Mouse (Mus musculus) lung, postnatal 0 days (tissue): ENCODE measurements at regions not wholly inside any gene's neighbourhood (a gene's known extent, or its start where the extent isn't known, plus 50 kb on each side); places are given as distances from the start of the nearest gene placed in this dataset.

ENCODE experiments used
- ATAC-seq: fragments of 200-750 bp; cut with Nextera tagmentation; 2 replicates; pipeline ENCODE4 v1.8.0; 2017; ENCODE audit warnings: moderate library complexity
- DNase-seq: peaks from one replicate; pipeline ENCODE4 v3.0.0-alpha.2; 2016; ENCODE audit warnings: low spot score
- H3K27ac ChIP-seq: fragments of 300-500 bp; sonication (generic); 2 replicates; pipeline ENCODE4 v1.5.1; 2014; ENCODE audit warnings: antibody characterized with exemption, mild to moderate bottlenecking, low read length, mixed read lengths
- H3K27me3 ChIP-seq: fragments of 300-500 bp; sonication (generic); replicated peaks from 2 replicates; pipeline ENCODE4 v1.6.1; 2014; ENCODE audit warnings: low read length, mixed read lengths; ENCODE audit not compliant: insufficient read depth
- H3K36me3 ChIP-seq: fragments of 300-500 bp; sonication (generic); 2 replicates; pipeline ENCODE4 v1.6.1; 2014; ENCODE audit warnings: low read length, mixed read lengths; ENCODE audit not compliant: insufficient read depth
- H3K4me1 ChIP-seq: fragments of 300-500 bp; sonication (generic); 2 replicates; pipeline ENCODE4 v1.6.1; 2014; ENCODE audit warnings: antibody characterized with exemption, low read depth, low read length, mixed read lengths; ENCODE audit not compliant: insufficient read depth
- H3K4me2 ChIP-seq: fragments of 300-500 bp; sonication (generic); replicated peaks from 2 replicates; pipeline ENCODE4 v1.6.1; 2014; ENCODE audit warnings: low read depth, mild to moderate bottlenecking, low read length, moderate library complexity, mixed read lengths
- H3K4me3 ChIP-seq: fragments of 300-500 bp; sonication (generic); 2 replicates; pipeline ENCODE4 v1.5.1; 2014; ENCODE audit warnings: low read depth, low read length
- H3K9ac ChIP-seq: fragments of 300-500 bp; sonication (generic); replicated peaks from 2 replicates; pipeline ENCODE4 v1.6.1; 2014; ENCODE audit warnings: low read depth, mild to moderate bottlenecking
- H3K9me3 ChIP-seq: fragments of 300-500 bp; sonication (generic); 2 replicates; pipeline ENCODE4 v1.6.1; 2016; ENCODE audit warnings: low read length, mixed read lengths
- CTCF ChIP-seq: IDR thresholded peaks from 2 replicates; pipeline ENCODE4 v1.5.1; 2016; ENCODE audit warnings: antibody characterized with exemption, mild to moderate bottlenecking
- EP300 ChIP-seq: IDR thresholded peaks from 2 replicates; pipeline ENCODE4 v1.6.1; 2016; ENCODE audit warnings: antibody characterized with exemption, mild to moderate bottlenecking, control low read depth
- WGBS: fragments of 180-500 bp; shearing (Covaris S2); extraction: QIAGEN DNeasy Blood & Tissue Kit; methylation state at CpG from one replicate; pipeline ENCODE4 v1.1.7; 2014; 5-methylcytosine and 5-hydroxymethylcytosine counted together

DNA sequence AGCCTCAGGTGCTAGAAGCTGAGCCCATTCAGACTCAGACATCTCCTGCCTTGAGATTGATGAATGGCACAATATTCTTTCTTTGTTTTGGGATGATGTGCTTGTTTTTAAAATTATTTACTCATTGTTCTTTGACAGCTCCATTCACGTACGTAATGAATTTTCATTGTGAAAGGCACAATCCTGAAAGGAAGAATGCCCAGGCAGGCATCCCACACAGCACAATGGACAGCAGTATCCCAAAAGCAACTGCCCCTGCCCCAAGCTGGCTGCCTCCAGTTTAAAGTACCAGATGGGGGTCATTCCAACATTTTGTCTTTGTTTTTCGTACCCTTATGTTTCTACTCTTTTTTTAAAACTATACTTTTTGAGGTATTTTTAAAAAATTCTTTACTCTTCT is 210.9 kb upstream of the St8sia2 start:
- Histone ChIP-seq H3K4me1 (no peaks in the 10 kb centered on the region), H3K9ac (no peak overlapping the region), H3K27ac (no peak overlapping the region), H3K36me3 (no peaks in the 10 kb centered on the region), H3K9me3 (no peaks in the 10 kb centered on the region), H3K4me3 (no peak overlapping the region), H3K4me2 (no peak overlapping the region), H3K27me3 (no peaks in the 10 kb centered on the region)
- TF ChIP-seq EP300 = no peak
- TF ChIP-seq CTCF = no peak
- no peak for ATAC-seq
- DNase-seq = no peak
- WGBS = 81% methylated on average over 3 of the region's 3 CpGs

DNA sequence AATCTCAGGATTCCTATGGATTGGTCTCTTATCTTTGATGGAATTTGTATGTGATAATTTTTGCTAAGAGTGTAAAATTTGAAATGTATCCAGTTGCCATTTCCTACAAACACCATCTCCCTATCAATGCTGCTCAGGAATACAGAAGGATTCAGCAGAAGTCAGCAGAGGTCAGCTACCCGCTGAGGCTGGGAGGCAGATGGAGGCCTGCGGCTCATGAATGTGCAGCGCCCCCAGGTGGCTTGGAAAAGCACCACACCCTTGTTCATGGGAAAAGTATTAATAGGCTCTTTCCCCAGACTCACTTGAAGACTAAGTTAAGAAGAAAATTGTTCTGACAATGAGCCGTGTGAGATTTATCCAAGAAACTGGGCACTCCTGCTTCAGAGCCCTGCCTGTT is 187.2 kb upstream of the St8sia2 start:
- 38% methylated on average over 4 of the region's 4 CpGs for whole genome bisulfite sequencing
- no peak overlapping the region for H3K4me3 ChIP-seq
- no peak overlapping the region for H3K9ac ChIP-seq
- no peak overlapping the region for H3K4me2 ChIP-seq
- ATAC-seq (no peak), DNase-seq (peak; percentile 16)
- H3K27ac ChIP-seq = no peak overlapping the region
- no peaks in the 10 kb centered on the region for H3K27me3 ChIP-seq
- no peaks in the 10 kb centered on the region for H3K36me3 ChIP-seq
- TF ChIP-seq CTCF = peak; percentile 67
- no peak for TF ChIP-seq EP300
- no peaks in the 10 kb centered on the region for H3K9me3 ChIP-seq
- no peaks in the 10 kb centered on the region for H3K4me1 ChIP-seq

DNA sequence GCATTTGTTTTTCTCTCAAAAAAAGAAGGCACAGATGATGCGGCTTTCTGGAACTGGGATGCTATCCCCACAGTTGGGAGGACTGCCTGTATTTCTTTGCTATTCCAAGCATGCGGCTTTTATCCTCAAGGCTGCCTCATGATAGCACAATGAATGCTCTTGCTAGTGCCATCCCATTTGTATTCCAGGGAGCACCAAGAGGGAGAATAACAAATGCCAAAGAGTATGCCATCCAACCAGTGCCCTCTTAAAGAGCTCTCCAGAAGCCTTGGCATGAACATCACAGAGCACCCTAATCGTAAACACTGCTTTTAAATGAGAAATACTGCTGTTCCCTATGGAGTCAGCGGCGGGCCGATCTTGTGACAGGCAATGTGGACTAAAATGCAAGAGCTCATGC is 185.3 kb upstream of the St8sia2 start:
- WGBS = 95% methylated on average over 6 of the region's 6 CpGs
- Histone ChIP-seq H3K27ac (no peak overlapping the region), H3K4me1 (no peaks in the 10 kb centered on the region), H3K27me3 (no peaks in the 10 kb centered on the region), H3K4me3 (no peak overlapping the region), H3K4me2 (no peak overlapping the region), H3K36me3 (no peaks in the 10 kb centered on the region), H3K9me3 (no peaks in the 10 kb centered on the region), H3K9ac (no peak overlapping the region)
- no peak for DNase-seq
- TF ChIP-seq CTCF (no peak), EP300 (no peak)
- ATAC-seq = no peak

DNA sequence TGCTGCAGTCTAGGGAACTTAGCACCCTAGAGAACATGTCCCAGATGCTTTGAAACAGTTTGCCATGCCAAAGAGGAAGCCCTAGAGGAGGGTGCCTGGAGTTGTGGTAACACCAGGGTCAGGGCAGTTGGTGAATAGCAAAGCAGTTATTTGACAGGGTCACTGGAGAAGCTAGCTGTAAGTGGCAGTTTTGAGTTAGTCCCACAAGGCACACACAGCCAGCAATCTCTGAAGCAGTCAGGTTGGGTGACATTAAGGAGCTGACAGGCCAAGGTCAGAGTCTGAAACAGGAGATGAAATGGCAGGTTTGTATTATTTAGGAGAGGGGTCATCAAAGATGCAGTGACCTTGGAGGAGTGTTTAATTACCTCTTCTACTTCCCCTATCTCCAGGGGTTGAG is 171.2 kb upstream of the St8sia2 start:
- H3K4me1 ChIP-seq = no peaks in the 10 kb centered on the region
- DNase-seq (no peak), ATAC-seq (no peak)
- no peak overlapping the region for H3K9ac ChIP-seq
- H3K9me3 ChIP-seq = no peaks in the 10 kb centered on the region
- H3K4me3 ChIP-seq = no peak overlapping the region
- H3K4me2 ChIP-seq = no peak overlapping the region
- H3K27ac ChIP-seq = no peak overlapping the region
- H3K36me3 ChIP-seq = no peaks in the 10 kb centered on the region
- no peaks in the 10 kb centered on the region for H3K27me3 ChIP-seq
- TF ChIP-seq CTCF (no peak), EP300 (no peak)

DNA sequence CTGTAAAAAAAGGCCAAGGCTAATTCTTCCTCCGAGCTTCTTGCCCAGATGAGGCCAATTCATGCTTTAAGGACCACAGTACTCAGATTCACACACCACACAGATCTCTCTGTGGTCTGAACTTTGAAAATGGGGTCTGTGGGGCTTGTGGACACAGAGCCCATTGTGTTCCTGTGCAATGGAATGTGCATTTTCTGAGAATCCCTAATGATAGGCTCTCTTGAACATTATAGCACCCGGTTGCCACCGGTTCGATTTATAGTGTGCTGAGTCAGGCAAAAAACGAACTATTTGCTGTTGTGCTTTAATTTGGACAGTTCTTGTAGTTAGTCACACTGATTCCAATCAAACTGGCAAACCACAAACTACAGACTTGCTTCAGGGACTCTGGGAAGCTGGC is 160.7 kb upstream of the St8sia2 start:
- no peaks in the 10 kb centered on the region for H3K27me3 ChIP-seq
- no peak overlapping the region for H3K9ac ChIP-seq
- no peak for ATAC-seq
- no peaks in the 10 kb centered on the region for H3K36me3 ChIP-seq
- WGBS = 43% methylated on average over 5 of the region's 5 CpGs
- H3K9me3 ChIP-seq = no peaks in the 10 kb centered on the region
- DNase-seq = no peak
- TF ChIP-seq CTCF (no peak), EP300 (no peak)
- no peaks in the 10 kb centered on the region for H3K4me1 ChIP-seq
- H3K4me2 ChIP-seq = no peak overlapping the region
- no peak overlapping the region for H3K4me3 ChIP-seq
- no peak overlapping the region for H3K27ac ChIP-seq

DNA sequence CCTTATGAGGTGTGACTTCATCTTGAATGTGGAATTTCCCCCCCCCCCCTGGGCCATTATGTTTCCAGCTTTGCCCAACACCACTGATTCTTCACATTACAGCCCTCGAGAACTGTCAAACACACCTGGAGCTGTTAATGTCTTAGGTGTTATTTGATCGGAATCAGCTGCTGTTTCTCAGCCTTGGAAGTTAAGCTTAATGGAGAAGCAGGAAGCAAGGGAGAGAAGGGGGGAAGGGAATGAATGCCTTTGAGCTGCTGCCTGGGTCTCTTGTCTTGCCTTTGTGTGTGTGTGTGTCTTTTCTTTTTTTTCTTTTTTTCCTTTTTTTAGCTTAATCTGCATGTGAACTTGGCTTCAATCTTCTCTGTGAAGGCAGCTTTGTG is 159.7 kb upstream of the St8sia2 start:
- 7% methylated on average over 2 of the region's 2 CpGs for WGBS
- no peak overlapping the region for H3K27ac ChIP-seq
- no peaks in the 10 kb centered on the region for H3K9me3 ChIP-seq
- H3K4me2 ChIP-seq = no peak overlapping the region
- no peak for TF ChIP-seq CTCF
- no peak for TF ChIP-seq EP300
- no peak overlapping the region for H3K9ac ChIP-seq
- H3K27me3 ChIP-seq = no peaks in the 10 kb centered on the region
- H3K36me3 ChIP-seq = no peaks in the 10 kb centered on the region
- H3K4me1 ChIP-seq = no peaks in the 10 kb centered on the region
- H3K4me3 ChIP-seq = no peak overlapping the region
- DNase-seq (peak; percentile 74), ATAC-seq (peak; percentile 76)

DNA sequence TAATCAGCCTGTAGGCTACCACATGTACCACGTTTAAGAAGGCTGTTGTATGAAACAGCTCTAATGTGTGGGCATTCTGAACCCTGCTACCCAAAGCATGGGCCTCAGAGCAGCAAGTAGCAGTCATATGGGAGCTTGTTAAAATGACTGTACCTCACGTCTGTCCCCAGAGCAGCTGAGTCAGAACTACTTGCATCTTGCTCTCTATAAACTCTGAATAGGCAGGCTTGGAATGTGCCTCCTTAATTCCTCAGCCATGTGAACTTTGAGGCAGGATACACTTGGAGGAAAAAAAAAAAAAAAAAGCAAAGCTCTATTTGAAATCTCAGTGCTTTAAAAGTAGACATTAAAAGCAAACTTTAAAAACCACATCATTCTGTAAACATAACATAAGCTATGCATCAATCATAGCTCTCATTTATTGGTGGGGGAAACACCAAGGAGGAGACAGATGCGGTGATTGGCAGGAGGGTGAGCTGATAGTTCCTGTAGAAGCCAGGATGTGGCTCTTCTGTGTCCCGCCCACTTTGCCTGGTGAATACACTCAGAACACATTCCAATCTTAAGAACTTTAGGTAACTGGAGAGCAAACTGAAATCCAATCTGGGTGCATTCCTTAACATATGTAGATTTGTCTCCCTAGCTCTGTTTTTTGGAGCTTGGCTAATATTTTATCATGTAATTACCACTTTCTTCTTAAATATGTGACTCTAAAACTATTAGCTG is 159.2 kb upstream of the St8sia2 start:
- WGBS = 17% methylated on average over 4 of the region's 4 CpGs
- H3K9ac ChIP-seq = no peak overlapping the region
- no peaks in the 10 kb centered on the region for H3K9me3 ChIP-seq
- no peak overlapping the region for H3K4me3 ChIP-seq
- no peak overlapping the region for H3K4me2 ChIP-seq
- H3K4me1 ChIP-seq = no peaks in the 10 kb centered on the region
- H3K36me3 ChIP-seq = no peaks in the 10 kb centered on the region
- no peak overlapping the region for H3K27ac ChIP-seq
- DNase-seq (peak; percentile 82), ATAC-seq (peak; percentile 80)
- TF ChIP-seq CTCF (no peak), EP300 (peak; percentile 31; the same call in 1 of the 2 replicates)
- H3K27me3 ChIP-seq = no peaks in the 10 kb centered on the region
